Mouse (Mus musculus) heart, embryonic 14.5 days (tissue): ENCODE measurements around the gene Prr23a2. TPM values are rescaled to one million over a fixed set of nuclear protein-coding genes. Genes with fewer than 3 reads are reported as not detected.
"Not testable (repeated sequence)": the region's sequence is repeated elsewhere in the genome, so short reads cannot be mapped to it uniquely, and the experiment has no call there.

ENCODE experiments used
- ATAC-seq: fragments of 200-750 bp; cut with Nextera tagmentation; 2 replicates; pipeline ENCODE4 v1.8.0; 2017; ENCODE audit warnings: low read depth, moderate TSS enrichment; ENCODE audit not compliant: insufficient number of reproducible peaks, insufficient read depth, low FRiP score
- H3K27ac ChIP-seq, 2 experiments: fragments of 200-500 bp in 1 of 2; fragments of 300-500 bp in 1 of 2; sonication (generic) in 1 of 2; replicated peaks in 1 of 2; 2 replicates each; pipeline ENCODE4 v1.5.1; 2012 to 2014; ENCODE audit warnings: low read depth in 2 of 2, low read length in 2 of 2, control low read depth in 1 of 2, mild to moderate bottlenecking in 1 of 2, mixed read lengths in 1 of 2; ENCODE audit not compliant: control insufficient read depth in 1 of 2, insufficient read depth in 1 of 2
- H3K27me3 ChIP-seq: fragments of 300-500 bp; sonication (generic); 2 replicates; pipeline ENCODE4 v1.6.1; 2014; ENCODE audit warnings: mild to moderate bottlenecking, low read length, control low read depth; ENCODE audit not compliant: control insufficient read depth, insufficient read depth
- H3K36me3 ChIP-seq: fragments of 300-500 bp; sonication (generic); 2 replicates; pipeline ENCODE4 v1.6.1; 2014; ENCODE audit warnings: mild to moderate bottlenecking, control low read depth, low read length, mixed read lengths; ENCODE audit not compliant: control insufficient read depth, insufficient read depth
- H3K4me1 ChIP-seq, 2 experiments: fragments of 200-500 bp in 1 of 2; fragments of 300-500 bp in 1 of 2; sonication (generic) in 1 of 2; 2 replicates each; pipeline ENCODE4 v1.6.1; 2012 to 2014; ENCODE audit warnings: low read length in 2 of 2, control low read depth in 1 of 2, mixed read lengths in 1 of 2; ENCODE audit not compliant: control insufficient read depth in 2 of 2, insufficient read depth in 2 of 2
- H3K4me2 ChIP-seq: fragments of 300-500 bp; sonication (generic); 2 replicates; pipeline ENCODE4 v1.6.1; 2014; ENCODE audit warnings: mild to moderate bottlenecking, low read length
- H3K4me3 ChIP-seq, 2 experiments: fragments of 200-500 bp in 1 of 2; fragments of 300-500 bp in 1 of 2; sonication (generic) in 1 of 2; 2 replicates each; pipeline ENCODE4 v1.5.1; 2012 to 2014; ENCODE audit warnings: low read length in 2 of 2, mild to moderate bottlenecking in 2 of 2, control low read depth in 1 of 2, low read depth in 1 of 2, moderate library complexity in 1 of 2; ENCODE audit not compliant: control insufficient read depth in 1 of 2, insufficient read depth in 1 of 2
- H3K9ac ChIP-seq: fragments of 300-500 bp; sonication (generic); 2 replicates; pipeline ENCODE4 v1.6.1; 2014; ENCODE audit warnings: mild to moderate bottlenecking, low read length
- H3K9me3 ChIP-seq: fragments of 300-500 bp; sonication (generic); 2 replicates; pipeline ENCODE4 v1.6.1; 2016; ENCODE audit warnings: low read length, control low read depth; ENCODE audit not compliant: control insufficient read depth
- WGBS: fragments of 180-500 bp; shearing (Covaris S2); extraction: QIAGEN DNeasy Blood & Tissue Kit; methylation state at CpG from one replicate; pipeline ENCODE4 v1.1.7; 2014; 5-methylcytosine and 5-hydroxymethylcytosine counted together
- polyA plus RNA-seq: library from polyadenylated mRNA; unstranded; fragments of >200 nt; fragmentation: Nextera tagmentation; extraction: Ambion mirVana; gene quantifications from 2 replicates; pipeline ENCODE4 v1.2.1, GENCODE M21; 2014

Gene Prr23a2
- not detected in 2 replicates for polyA plus RNA-seq

GRCm38 (mm10) chr9:98856210-98856609 lies at the start of gene Prr23a2:
Gene Prr23a2, plus strand, starts transcription at chr9:98856494.
- no peak within 1 kb of the TSS for H3K9ac ChIP-seq
- H3K36me3 ChIP-seq, result no peaks in the 10 kb centered on the region
- no peaks in the 10 kb centered on the region for H3K4me1 ChIP-seq
- H3K9me3 ChIP-seq, result no peaks in the 10 kb centered on the region
- no peaks in the 10 kb centered on the region for H3K27me3 ChIP-seq
- no peak within 1 kb of the TSS for H3K4me3 ChIP-seq
- WGBS, result 57% methylated on average over 18 of the region's 18 CpGs
- no peak within 1 kb of the TSS for H3K4me2 ChIP-seq
- ATAC-seq, result no peak
- H3K27ac ChIP-seq, result no peak within 1 kb of the TSS

- Histone ChIP-seq H3K4me3 (no peak overlapping the region), H3K27me3 (peaks cover 3% of the 10 kb centered on the region; the same call in 1 of the 2 replicates), H3K4me2 (no peak overlapping the region), H3K9ac (no peak overlapping the region), H3K4me1 (no peaks in the 10 kb centered on the region), H3K36me3 (no peaks in the 10 kb centered on the region), H3K27ac (no peak overlapping the region), H3K9me3 (no peaks in the 10 kb centered on the region)
- ATAC-seq, result no peak
- 73% methylated on average over 8 of the region's 8 CpGs for WGBS
These were observed 48.7 kb upstream of the Prr23a2 start for GRCm38 (mm10) chr9:98807631-98808030.

- not testable (repeated sequence) for H3K4me1 ChIP-seq, ATAC-seq, H3K27ac ChIP-seq, H3K4me2 ChIP-seq, H3K9ac ChIP-seq, H3K9me3 ChIP-seq, H3K4me3 ChIP-seq, H3K27me3 ChIP-seq, H3K36me3 ChIP-seq
- 67% methylated on average over 2 of the region's 2 CpGs for WGBS
These were observed 46.8 kb upstream of the Prr23a2 start for GRCm38 (mm10) chr9:98809526-98809925.

- no peak for ATAC-seq
- H3K27me3 ChIP-seq, result no peaks in the 10 kb centered on the region
- WGBS, result 59% methylated on average over 3 of the region's 3 CpGs
These were observed 40.2 kb upstream of the Prr23a2 start for GRCm38 (mm10) chr9:98816066-98816465.

GRCm38 (mm10) chr9:98817592-98817991 lies 38.7 kb upstream of the Prr23a2 start:
- Histone ChIP-seq H3K4me1 (no peaks in the 10 kb centered on the region), H3K9me3 (no peaks in the 10 kb centered on the region), H3K4me2 (no peak overlapping the region), H3K36me3 (no peaks in the 10 kb centered on the region), H3K27me3 (no peaks in the 10 kb centered on the region), H3K4me3 (no peak overlapping the region), H3K27ac (no peak overlapping the region), H3K9ac (no peak overlapping the region)
- WGBS, result 72% methylated on average over 7 of the region's 7 CpGs
- ATAC-seq, result 0 out of 2 replicates have a peak, but pooled peaks have one; percentile 18

More at GRCm38 (mm10) chr9:98816066-98816465, 40.2 kb upstream of the Prr23a2 start:
- H3K36me3 ChIP-seq, result no peaks in the 10 kb centered on the region
- H3K4me3 ChIP-seq, result no peak overlapping the region
- H3K4me2 ChIP-seq, result no peak overlapping the region
- no peak overlapping the region for H3K27ac ChIP-seq
- H3K9ac ChIP-seq, result no peak overlapping the region
- no peaks in the 10 kb centered on the region for H3K4me1 ChIP-seq
- H3K9me3 ChIP-seq, result no peaks in the 10 kb centered on the region

- ATAC-seq, result no peak
- Histone ChIP-seq H3K9ac (no peak overlapping the region), H3K27ac (no peak overlapping the region), H3K27me3 (no peaks in the 10 kb centered on the region), H3K4me1 (no peaks in the 10 kb centered on the region), H3K4me2 (no peak overlapping the region), H3K36me3 (no peaks in the 10 kb centered on the region), H3K4me3 (no peak overlapping the region), H3K9me3 (no peaks in the 10 kb centered on the region)
- WGBS, result 68% methylated on average over 5 of the region's 5 CpGs
These were observed 37.3 kb upstream of the Prr23a2 start for GRCm38 (mm10) chr9:98818971-98819370.

- Histone ChIP-seq H3K36me3 (no peaks in the 10 kb centered on the region), H3K4me1 (no peaks in the 10 kb centered on the region), H3K4me2 (no peak overlapping the region), H3K9me3 (no peaks in the 10 kb centered on the region), H3K4me3 (no peak overlapping the region), H3K27ac (no peak overlapping the region), H3K27me3 (no peaks in the 10 kb centered on the region), H3K9ac (no peak overlapping the region)
- no peak for ATAC-seq
- 75% methylated on average over 2 of the region's 2 CpGs for WGBS
These were observed 36.8 kb upstream of the Prr23a2 start for GRCm38 (mm10) chr9:98819481-98819880.

- Histone ChIP-seq H3K27me3 (no peaks in the 10 kb centered on the region), H3K4me1 (no peaks in the 10 kb centered on the region), H3K27ac (no peak overlapping the region), H3K9ac (no peak overlapping the region), H3K4me2 (no peak overlapping the region), H3K36me3 (no peaks in the 10 kb centered on the region), H3K9me3 (no peaks in the 10 kb centered on the region), H3K4me3 (no peak overlapping the region)
- WGBS, result 84% methylated on average over 4 of the region's 4 CpGs
- ATAC-seq, result no peak
These were observed 35.8 kb upstream of the Prr23a2 start for GRCm38 (mm10) chr9:98820461-98820860.
